Mouse (Mus musculus) layer of hippocampus, adult 8-10 months (tissue): ENCODE measurements at regions not wholly inside any gene's neighbourhood (a gene's known extent, or its start where the extent isn't known, plus 50 kb on each side); places are given as distances from the start of the nearest gene placed in this dataset.

Source experiments
- DNase-seq, 2 experiments: peaks; one replicate each; pipeline ENCODE4 v3.0.0; 2022; ENCODE audit warnings: low spot score in 2 of 2
- microRNA-seq, 2 experiments: library from miRNA; unstranded; fragments of <30 nt; microRNA quantifications; one replicate each; pipeline ENCODE4 v1.2.0; 2022

- no peak for DNase-seq
Measured at GRCm38 (mm10) chr10:97376376-97376775, 103.0 kb upstream of the Dcn start.

DNA sequence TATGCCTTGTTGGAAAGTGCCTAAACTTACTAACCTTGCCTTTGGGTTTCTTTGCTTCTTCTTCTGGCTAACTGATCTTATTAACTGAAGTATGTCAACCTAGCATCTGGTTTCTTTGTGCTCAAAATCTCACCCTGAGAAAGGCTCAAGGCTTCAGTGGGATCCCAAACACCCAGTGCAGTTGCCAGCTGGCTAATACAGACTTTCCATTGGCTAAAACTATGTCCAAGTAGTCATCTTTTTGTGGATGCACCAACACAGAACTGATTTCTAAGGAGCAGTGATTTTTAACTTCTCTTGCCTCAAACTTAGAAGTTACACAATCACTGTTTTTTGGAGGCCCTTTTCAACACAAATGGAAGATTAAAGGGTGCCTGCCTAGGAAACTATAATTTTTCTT lies 97.8 kb upstream of the Dcn start:
- no peak for DNase-seq

GRCm38 (mm10) chr10:97383881-97384280 lies 95.5 kb upstream of the Dcn start:
- no peak for DNase-seq

GRCm38 (mm10) chr10:97387196-97387876 lies 92.1 kb upstream of the Dcn start:
- DNase-seq: no peak

DNA sequence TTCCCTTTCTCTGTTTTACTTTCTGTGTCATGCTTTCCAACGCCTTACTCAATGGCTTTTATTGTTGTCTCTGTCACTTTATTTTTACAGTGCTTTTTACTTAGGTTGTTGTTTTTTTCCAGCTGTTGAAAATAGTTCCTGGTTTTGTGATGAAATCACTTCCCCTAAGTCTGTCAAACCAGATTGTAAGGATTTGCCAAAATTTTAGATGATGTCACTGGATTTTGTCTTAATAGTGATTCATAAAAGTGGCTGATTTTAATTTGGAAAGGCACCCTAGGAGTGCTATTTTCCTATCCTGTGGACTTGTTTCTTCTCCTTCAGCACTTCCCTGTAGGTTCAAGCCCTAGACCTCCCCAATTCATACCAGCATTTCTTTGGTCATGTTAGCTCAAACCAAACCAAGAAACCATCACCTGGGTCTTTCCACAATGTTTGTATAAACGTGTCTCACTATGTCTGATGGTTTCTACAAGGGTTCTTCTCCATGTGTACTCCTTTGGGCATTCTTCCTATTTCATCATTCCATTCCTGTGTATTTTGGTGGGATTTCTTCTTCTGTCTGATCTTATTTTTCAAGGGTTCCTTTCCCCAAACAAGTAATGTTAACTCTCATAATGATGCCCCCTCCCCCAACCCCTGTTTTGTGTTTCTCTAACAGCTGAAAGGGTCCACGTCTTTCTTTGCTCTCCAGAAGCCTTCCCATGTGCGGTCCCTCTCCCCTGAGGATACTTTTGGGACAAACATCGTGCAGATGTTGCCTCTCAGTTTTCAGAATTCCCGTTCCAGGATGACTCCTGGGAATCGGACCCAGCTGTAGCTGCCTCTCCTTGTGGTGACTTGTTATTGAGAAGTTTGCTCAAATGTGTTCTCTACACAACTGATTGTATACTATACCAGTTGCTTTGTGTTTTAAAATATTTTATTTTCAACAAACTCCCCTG lies 89.5 kb upstream of the Dcn start:
- DNase-seq: no peak

DNA sequence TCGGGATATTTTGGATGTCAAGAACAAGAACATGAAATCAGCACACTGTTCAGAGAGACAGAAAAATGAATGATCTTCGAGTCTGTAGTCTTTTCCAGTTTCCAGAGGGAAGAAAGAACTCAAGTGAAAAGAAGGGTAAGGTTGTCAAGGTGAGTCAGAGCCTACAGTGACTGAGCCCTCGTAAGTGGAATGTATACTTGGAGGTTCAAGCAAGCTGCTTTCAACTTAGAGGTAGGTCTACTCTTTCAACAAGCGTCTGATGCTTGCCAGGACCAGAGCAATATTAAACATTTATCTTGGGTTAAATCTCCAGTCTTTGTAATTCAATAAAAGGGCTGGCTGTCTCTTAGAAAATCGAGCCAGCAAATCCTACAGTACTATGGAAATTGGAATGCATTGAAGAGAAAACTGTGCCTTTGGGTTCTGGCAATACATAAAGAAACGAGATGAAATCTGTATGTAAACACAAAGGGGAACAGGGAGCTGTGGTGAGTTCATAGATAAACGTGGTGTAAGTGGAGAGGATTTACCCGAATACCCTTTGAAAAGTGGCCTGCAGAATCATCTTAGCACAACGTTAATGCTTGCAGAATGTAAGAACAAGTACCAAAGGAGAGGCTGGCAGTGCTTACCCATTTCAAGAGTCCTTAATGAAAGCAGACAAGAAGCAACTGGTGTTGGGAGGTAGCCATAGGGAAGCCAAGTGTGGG lies 82.2 kb upstream of the Dcn start:
- DNase-seq: no peak

DNA sequence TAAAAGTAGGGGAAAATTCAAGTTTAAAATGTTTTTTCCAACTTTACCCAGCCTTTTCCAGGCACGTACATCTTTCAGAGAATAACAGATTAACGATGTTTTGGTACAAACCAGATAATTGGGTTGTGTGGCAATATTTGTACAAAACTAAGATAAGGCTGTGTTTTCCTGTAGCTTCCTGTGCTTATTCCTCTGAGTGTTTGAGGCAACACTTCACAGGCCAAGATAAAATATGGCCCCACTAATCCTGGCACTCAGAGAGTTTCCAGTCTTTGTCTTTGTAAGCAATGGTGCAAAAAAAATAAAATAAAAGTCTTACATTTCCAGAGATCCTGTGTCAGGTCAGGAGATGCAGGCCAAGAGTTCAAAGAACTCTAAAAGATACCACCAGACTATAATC lies 81.5 kb upstream of the Dcn start:
- DNase-seq: no peak

DNA sequence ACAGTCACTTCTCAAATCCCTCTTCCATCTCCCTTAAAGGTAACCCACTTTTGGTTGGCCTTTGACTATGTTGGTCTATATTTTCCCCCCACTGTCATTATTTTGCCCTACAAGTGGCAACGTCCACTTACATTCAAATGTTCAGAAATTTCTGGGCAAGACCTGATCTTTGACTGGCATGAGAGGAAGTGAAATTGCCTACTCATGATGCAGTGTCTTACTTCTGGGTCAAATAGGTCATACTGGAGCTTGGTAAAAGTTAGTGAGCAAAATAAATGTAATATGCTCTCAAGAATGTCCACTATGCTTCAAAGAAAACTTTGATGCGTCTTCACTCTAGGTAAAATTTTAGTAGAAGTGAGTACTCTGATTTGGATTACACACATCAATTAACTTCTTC lies 76.9 kb upstream of the Dcn start:
- no peak for DNase-seq

DNA sequence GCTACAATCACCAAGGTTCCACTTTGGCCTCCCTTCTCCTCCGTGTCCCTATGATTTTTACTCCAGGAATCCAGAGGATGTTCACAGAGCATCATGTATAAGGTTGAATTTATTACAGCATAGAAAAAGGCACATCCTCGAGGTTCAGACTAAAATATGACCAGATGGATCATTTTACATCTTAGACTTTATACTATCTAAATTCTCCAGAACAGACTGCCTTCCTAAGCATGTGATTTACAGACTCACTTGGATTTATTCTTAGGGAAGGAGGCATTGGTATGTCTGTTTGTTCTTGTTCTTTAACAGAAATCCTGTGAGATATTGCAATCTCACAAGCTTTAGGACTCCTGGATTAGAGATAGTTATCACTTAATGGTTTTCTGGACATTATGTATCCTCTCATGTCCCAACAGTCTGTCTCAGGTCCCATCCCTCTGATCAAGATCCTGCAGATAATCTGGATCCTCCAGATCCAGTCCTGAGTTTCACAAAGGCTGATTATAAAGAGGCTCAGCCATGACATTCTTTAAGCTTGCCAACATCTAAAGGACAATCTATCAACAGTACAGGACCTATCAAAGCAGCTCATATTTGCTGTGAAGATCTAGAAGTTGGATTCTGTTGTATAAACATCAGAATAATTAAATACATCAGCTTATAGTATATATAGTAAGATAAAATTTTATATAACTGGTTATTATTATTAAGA lies 75.2 kb upstream of the Dcn start:
- no peak for DNase-seq

DNA sequence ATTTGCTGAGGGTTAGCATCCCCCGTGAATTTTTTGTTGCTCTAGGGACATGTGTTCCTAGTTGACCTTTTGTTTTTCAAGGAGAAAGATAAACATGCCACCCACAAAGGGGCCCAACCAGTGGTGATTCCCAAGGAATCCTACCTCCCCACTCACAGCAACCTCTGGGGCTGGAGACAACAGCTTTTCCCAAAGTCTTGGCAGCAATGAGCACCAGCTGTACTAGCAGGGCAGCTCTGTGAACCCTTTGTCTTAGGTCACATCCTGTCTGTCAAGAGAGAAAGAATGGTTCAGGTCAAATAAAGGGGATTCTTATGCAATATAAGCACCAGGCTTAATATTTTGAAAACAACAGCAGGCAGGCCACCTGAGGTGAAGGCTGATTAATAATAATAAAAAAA lies 70.2 kb upstream of the Dcn start:
- DNase-seq: no peak

DNA sequence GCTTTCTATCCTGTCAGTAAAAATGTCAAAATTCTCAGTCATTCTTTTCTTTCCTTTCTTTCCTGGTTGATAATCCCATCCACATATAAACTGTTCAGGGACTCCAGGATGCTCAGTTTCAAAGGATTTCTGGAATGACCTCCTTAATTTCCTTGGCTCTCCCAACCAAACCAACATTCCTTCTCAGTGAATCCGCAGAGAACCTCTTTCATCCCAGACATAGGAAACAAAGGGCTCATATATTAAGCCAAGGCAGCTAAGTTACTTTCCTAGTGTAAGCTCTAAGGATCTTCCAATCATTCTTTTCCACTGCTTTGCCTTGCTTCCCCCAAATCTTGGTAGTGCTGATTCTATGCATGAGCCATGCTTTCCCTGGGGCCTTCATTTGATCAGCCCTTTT lies 69.5 kb upstream of the Dcn start:
- no peak for DNase-seq

GRCm38 (mm10) chr10:97422579-97422978 lies 56.8 kb upstream of the Dcn start:
- no peak for DNase-seq

GRCm38 (mm10) chr10:97423039-97423700 lies 56.2 kb upstream of the Dcn start:
- DNase-seq: no peak

Small RNA genes in the stretch of these regions (microRNA-seq; reads per million reads assigned to microRNA genes)
- 0 reads per million in 2 experiments for gene Gm24587
- gene Mir3966: 0 reads per million in 2 experiments
